Mouse (Mus musculus) ES-E14 (cell line): ENCODE measurements at regions not wholly inside any gene's neighbourhood (a gene's known extent, or its start where the extent isn't known, plus 50 kb on each side); places are given as distances from the start of the nearest gene placed in this dataset.

Experiments used
- CHD2 ChIP-seq: IDR thresholded peaks from 2 replicates; pipeline ENCODE4 v1.6.1; 2014; ENCODE audit warnings: mild to moderate bottlenecking, low read depth, low read length, inconsistent platforms
- HCFC1 ChIP-seq: IDR thresholded peaks from 2 replicates; pipeline ENCODE4 v1.6.1; 2012; ENCODE audit warnings: low read length, inconsistent platforms, borderline replicate concordance; ENCODE audit not compliant: insufficient read depth
- MAFK ChIP-seq: IDR thresholded peaks from 2 replicates; pipeline ENCODE4 v1.6.1; 2014; ENCODE audit warnings: mild to moderate bottlenecking, low read depth, low read length, inconsistent platforms; ENCODE audit not compliant: insufficient read depth
- ZC3H11A ChIP-seq: IDR thresholded peaks from 2 replicates; pipeline ENCODE4 v1.6.1; 2012; ENCODE audit warnings: low read depth, mild to moderate bottlenecking, inconsistent platforms, low read length, borderline replicate concordance
- ZNF384 ChIP-seq: IDR thresholded peaks from 2 replicates; pipeline ENCODE4 v1.6.1; 2012; ENCODE audit warnings: low read depth, low read length, inconsistent platforms

- TF ChIP-seq ZNF384 (no peak), HCFC1 (no peak), CHD2 (no peak), MAFK (no peak), ZC3H11A (no peak)
These were observed 184.2 kb upstream of the 4930452B06Rik start for GRCm38 (mm10) chr14:8850208-8850607.
